ENCODE assay signal across 25 mouse cellular contexts in genomic region chr6:54337321-54337720, GRCm38 (mm10). TPM values are rescaled to one million over a fixed set of nuclear protein-coding genes. Genes with fewer than 3 reads are reported as not detected.
DNase-seq lines count a peak whose midpoint lies in the region; TF ChIP-seq lines count a peak whose summit lies in the region.
"Had no signal": no experiment of that assay in that cellular context is flagged by ENCODE, and none has a peak within 500 bp of the region (broad histone marks: within the 10 kb centered on the region; RNA-seq: fewer than 3 reads in every experiment).

No protein-coding gene starts in this region.

- no peak for TF ChIP-seq CTCF in cerebellum, adult 2 months (IDR thresholded peaks at IDR 0.05; ENCODE audit: borderline replicate concordance, insufficient read depth, low read depth, low read length)

- 16% methylated on average over 6 of the region's 6 CpGs for WGBS in cerebellum, adult 2 months

- H3K27ac ChIP-seq in cerebellum, adult 2 months (ENCODE audit: insufficient read depth, low read length), result no peak overlapping the region
- H3K27ac ChIP-seq: embryonic facial prominence, embryonic 12.5 days; forebrain, embryonic 13.5 days; hindbrain, embryonic 14.5 days; limb, embryonic 13.5 days; liver, embryonic 12.5 days; midbrain, embryonic 10.5 days; stomach, embryonic 15.5 days had no signal

- no peak for TF ChIP-seq POLR2A in cerebellum, adult 2 months (IDR thresholded peaks at IDR 0.05; ENCODE audit: borderline replicate concordance, insufficient read depth, low read length)

- H3K4me1 ChIP-seq in cerebellum, adult 2 months (ENCODE audit: control insufficient read depth, insufficient read depth, low read length), result peaks cover 30% of the 10 kb centered on the region
- H3K4me1 ChIP-seq: liver, embryonic 12.5 days; stomach, embryonic 15.5 days had no signal

- H3K27me3 ChIP-seq in cerebellum, adult 2 months (ENCODE audit: control insufficient read depth, insufficient read depth, low read length), result no peaks in the 10 kb centered on the region
- H3K27me3 ChIP-seq: forebrain, embryonic 13.5 days; stomach, embryonic 15.5 days had no signal

- DNase-seq in layer of hippocampus, adult 11-12 months (ENCODE audit: low spot score), result peak; percentile 31
- DNase-seq in layer of hippocampus, adult 9-10 months (ENCODE audit: low spot score), result no peak
- peak; percentile 79 to 85 for DNase-seq in cerebellum, adult 2 months
- DNase-seq in cerebellum, postnatal 25 days, result peak; percentile 83 to 89
- peak; percentile 50 to 55 for DNase-seq in layer of hippocampus, postnatal 36 days
- no peak for DNase-seq in adrenal gland, postnatal 25 days
- DNase-seq in spleen, postnatal 4 days (ENCODE audit: low spot score in 2 of 2), result no peak
- no peak for DNase-seq in retina, postnatal 1 day
- DNase-seq: adrenal gland, adult 2 months; gastrocnemius, postnatal 36 days; heart, postnatal 36 days; kidney, adult 2 months; kidney, postnatal 10 days; lung, adult 18-20 months; lung, postnatal 10 days; right cerebral cortex, postnatal 25 days; thymus, adult 18-20 months had no signal

- H3K4me3 ChIP-seq in cerebellum, adult 2 months (replicated peaks; ENCODE audit: insufficient read depth, low read depth, low read length), result no peak overlapping the region
- H3K4me3 ChIP-seq: embryonic facial prominence, embryonic 12.5 days; erythroblast, embryonic 14.5 days; forebrain, embryonic 13.5 days; limb, embryonic 13.5 days; liver, embryonic 12.5 days; midbrain, embryonic 10.5 days; stomach, embryonic 15.5 days had no signal

RNA-seq across cellular contexts. Expression of gene Prr15, which starts 11.7 kb away (rescaled TPM):
- 1.9 and 2.7 TPM in 2 replicates for polyA plus RNA-seq in cerebellum, adult 2 months (2012; rRNA removed)
- under 1 TPM in 1 of 2 experiments, not detected in 1; 0.82 TPM for total RNA-seq in layer of hippocampus, postnatal 36 days (2021)
- total RNA-seq in adrenal gland, postnatal 25 days (2021), result 2.9 and 3.2 TPM in 2 replicates
- polyA plus RNA-seq: erythroblast, embryonic 14.5 days had no signal

Comparison
In these comparisons a context has a peak if more than half of its experiments do, and no peak if none do; other contexts are left out.
1. DNase-seq: peak in layer of hippocampus, adult 11-12 months (single experiment), cerebellum, adult 2 months (2 of 2), cerebellum, postnatal 25 days (2 of 2) and layer of hippocampus, postnatal 36 days (2 of 2); none in layer of hippocampus, adult 9-10 months (single experiment), adrenal gland, postnatal 25 days (single experiment), spleen, postnatal 4 days (0 of 2) and retina, postnatal 1 day (single experiment).